8 mouse cellular contexts compared by ENCODE assay signal in genomic region chr5:112876846-112877390, GRCm38 (mm10). TPM values are rescaled to one million over a fixed set of nuclear protein-coding genes. Genes with fewer than 3 reads are reported as not detected.
DNase-seq lines count a peak whose midpoint lies in the region; ATAC-seq lines count a peak whose summit lies in the region.

No protein-coding gene starts in this region.

- intact Hi-C loops in heart, postnatal 25 days (cut with DNase I): no loop called here

- no peak overlapping the region for H3K4me3 ChIP-seq in midbrain, embryonic 16.5 days (ENCODE audit: low read depth, low read length)

- 26% methylated on average over 4 of the region's 4 CpGs for whole genome bisulfite sequencing in midbrain, embryonic 16.5 days

- no peaks in the 10 kb centered on the region for H3K27me3 ChIP-seq in midbrain, embryonic 16.5 days (ENCODE audit: control insufficient read depth, insufficient read depth, low read depth, low read length)

- no peak overlapping the region for H3K4me2 ChIP-seq in midbrain, embryonic 16.5 days (ENCODE audit: low read length)

- H3K36me3 ChIP-seq in midbrain, embryonic 16.5 days (ENCODE audit: control insufficient read depth, insufficient read depth, low read length): no peaks in the 10 kb centered on the region

- H3K9ac ChIP-seq in midbrain, embryonic 16.5 days (ENCODE audit: low read depth, low read length): no peak overlapping the region

- H3K27ac ChIP-seq in midbrain, embryonic 16.5 days (ENCODE audit: low read length): no peak overlapping the region

- peak; percentile 65 for DNase-seq in heart, postnatal 4 days
- no peak for DNase-seq in heart, postnatal 25 days (ENCODE audit: low spot score)
- peak; percentile 16 for DNase-seq in urinary bladder, postnatal 25 days (ENCODE audit: low spot score)
- no peak for DNase-seq in urinary bladder, adult 2 months (ENCODE audit: low spot score)
- DNase-seq in embryo, embryonic 10.5 days (ENCODE audit: low spot score): peak; percentile 71
- peak; percentile 61 for DNase-seq in layer of hippocampus, adult 9-11 months
- no peak for DNase-seq in spleen, postnatal 4 days (ENCODE audit: low spot score in 2 of 2)

- ATAC-seq in midbrain, embryonic 16.5 days: 0 out of 2 replicates have a peak, but pooled peaks have one; percentile 21

- no peaks in the 10 kb centered on the region for H3K9me3 ChIP-seq in midbrain, embryonic 16.5 days (replicated peaks; ENCODE audit: control insufficient read depth, low read length, poor library complexity, severe bottlenecking)

- no peaks in the 10 kb centered on the region for H3K4me1 ChIP-seq in midbrain, embryonic 16.5 days (ENCODE audit: control insufficient read depth, insufficient read depth, low read length)

RNA-seq across cellular contexts. Expression of gene Myo18b, which starts 19.2 kb away (rescaled TPM):
- total RNA-seq in heart, postnatal 4 days (2021): 100 to 1,000 TPM; 194 to 208 TPM
- total RNA-seq in heart, postnatal 25 days (2021): 100 to 1,000 TPM; 253 to 259 TPM
- 2.9 and 3.3 TPM in 2 replicates for polyA plus RNA-seq in urinary bladder, adult 2 months (2012; rRNA removed)
- 2.0 TPM in 2 replicates for polyA plus RNA-seq in midbrain, embryonic 16.5 days (2015; fragmentation: Nextera tagmentation; extraction: Ambion mirVana)

Comparison
In these comparisons a context has a peak if more than half of its experiments do, and no peak if none do; other contexts are left out.
1. DNase-seq: peak in heart, postnatal 4 days (single experiment), urinary bladder, postnatal 25 days (single experiment), embryo, embryonic 10.5 days (single experiment) and layer of hippocampus, adult 9-11 months (single experiment); none in heart, postnatal 25 days (single experiment), urinary bladder, adult 2 months (single experiment) and spleen, postnatal 4 days (0 of 2).